ENCODE assay signal across 8 mouse cellular contexts in the genomic region with DNA sequence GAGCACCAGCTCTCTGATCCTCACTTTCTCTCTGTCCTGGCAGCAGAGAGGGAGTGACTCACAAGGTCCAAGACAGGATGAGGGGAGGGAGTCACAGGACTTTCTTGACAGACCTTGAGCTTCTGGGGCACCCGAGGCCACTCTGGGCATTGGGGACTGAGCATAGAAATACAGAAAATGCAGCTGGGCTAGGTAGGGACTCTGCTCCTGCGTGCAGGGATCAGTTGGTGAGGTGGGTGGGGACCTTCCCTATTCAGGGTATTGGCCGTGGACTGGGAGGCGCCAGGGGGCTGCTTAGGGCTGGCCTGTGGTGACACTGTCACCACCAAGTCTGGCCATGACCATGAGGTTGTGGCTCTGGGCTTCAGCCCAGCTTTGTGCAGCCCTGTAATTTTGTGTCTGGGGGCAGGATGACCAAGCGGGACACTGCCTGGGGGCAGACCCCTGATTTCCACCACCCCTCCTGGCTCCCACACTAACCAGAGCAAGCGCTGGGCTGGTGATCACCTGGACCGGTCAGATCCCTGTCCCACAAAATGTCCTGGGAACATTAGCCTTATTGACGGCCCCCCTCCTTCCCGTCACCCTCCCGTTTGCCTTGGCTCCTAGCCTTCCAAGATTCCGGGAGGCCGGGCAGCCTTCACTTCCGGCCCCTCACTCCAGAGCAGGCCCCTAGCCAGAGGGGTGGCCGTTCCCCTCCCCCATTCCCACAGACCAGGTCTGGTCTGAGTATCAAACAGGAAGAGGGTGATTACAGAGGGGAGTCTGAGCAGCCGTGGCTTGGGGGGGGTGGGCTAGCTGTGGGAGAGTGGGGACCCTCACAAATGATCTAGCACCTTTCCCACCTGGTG. TPM values are rescaled to one million over a fixed set of nuclear protein-coding genes. Genes with fewer than 3 reads are reported as not detected.
DNase-seq lines count a peak whose midpoint lies in the region; ATAC-seq and TF ChIP-seq lines count a peak whose summit lies in the region.

No protein-coding gene starts in this region.

- no peak for ATAC-seq in neural tube, embryonic 12.5 days (ENCODE audit: low FRiP score, low read depth)

- TF ChIP-seq POLR2A in myocyte (IDR thresholded peaks at IDR 0.05; ENCODE audit: insufficient read length, low read depth): no peak

- H3K27ac ChIP-seq in neural tube, embryonic 12.5 days: no peak overlapping the region
- peak overlapping the region; percentile 90 for H3K27ac ChIP-seq in limb, embryonic 10.5 days

- H3K79me2 ChIP-seq in myocyte (ENCODE audit: control insufficient read depth, insufficient read depth): no peaks in the 10 kb centered on the region

- H3ac ChIP-seq in myocyte (ENCODE audit: control insufficient read depth, insufficient read length): no peak overlapping the region

- peaks cover 66% of the 10 kb centered on the region for H3K4me1 ChIP-seq in neural tube, embryonic 12.5 days
- H3K4me1 ChIP-seq in limb, embryonic 10.5 days: peaks cover 94% of the 10 kb centered on the region

- no peaks in the 10 kb centered on the region for H3K36me3 ChIP-seq in neural tube, embryonic 12.5 days
- H3K36me3 ChIP-seq in limb, embryonic 10.5 days: peaks cover 12% of the 10 kb centered on the region
- no peaks in the 10 kb centered on the region for H3K36me3 ChIP-seq in myocyte (ENCODE audit: control insufficient read depth, insufficient read depth)

- no peaks in the 10 kb centered on the region for H3K9me3 ChIP-seq in neural tube, embryonic 12.5 days
- H3K9me3 ChIP-seq in limb, embryonic 10.5 days (replicated peaks): no peaks in the 10 kb centered on the region

- intact Hi-C loops in heart, postnatal 14 days (cut with DNase I): no loop called here

- DNase-seq in neural tube, embryonic 10.5 days (ENCODE audit: extremely low spot score, low spot score): no peak
- peak; percentile 63 for DNase-seq in heart, postnatal 14 days
- peak; percentile 75 for DNase-seq in limb, embryonic 10.5 days (ENCODE audit: low spot score)
- DNase-seq in gastrocnemius, adult 18-20 months (ENCODE audit: low spot score): no peak
- no peak for DNase-seq in layer of hippocampus, adult 9-11 months
- DNase-seq in right cerebral cortex, postnatal 4 days: no peak

- H3K4me2 ChIP-seq in neural tube, embryonic 12.5 days (replicated peaks): peak overlapping the region; percentile 18
- peak overlapping the region; percentile 55 for H3K4me2 ChIP-seq in myocyte (ENCODE audit: low read depth)

- WGBS in neural tube, embryonic 12.5 days: 43% methylated on average over 15 of the region's 15 CpGs
- WGBS in limb, embryonic 10.5 days: 18% methylated on average over 15 of the region's 15 CpGs

- no peak overlapping the region for H3K4me3 ChIP-seq in neural tube, embryonic 12.5 days
- peak overlapping the region; percentile 35 for H3K4me3 ChIP-seq in limb, embryonic 10.5 days
- no peak overlapping the region for H3K4me3 ChIP-seq in myocyte

- no peak overlapping the region for H3K9ac ChIP-seq in neural tube, embryonic 12.5 days

- H3K27me3 ChIP-seq in neural tube, embryonic 12.5 days (replicated peaks): 0 out of 2 replicates have a peak, but pooled peaks cover 4% of the 10 kb centered on the region
- H3K27me3 ChIP-seq in limb, embryonic 10.5 days (ENCODE audit: low read depth, poor library complexity, severe bottlenecking): 0 out of 2 replicates have a peak, but pooled peaks cover 4% of the 10 kb centered on the region
- peaks cover 5% of the 10 kb centered on the region for H3K27me3 ChIP-seq in myocyte (ENCODE audit: control insufficient read depth, insufficient read depth, insufficient read length)

TF ChIP-seq in myocyte, 11 proteins besides CTCF, POLR2A, EP300 and RAD21:
- TF ChIP-seq MYOG (IDR thresholded peaks at IDR 0.05; ENCODE audit: control insufficient read depth in 1 of 3, insufficient read depth in 1 of 3, insufficient read length in 2 of 3, low read depth in 2 of 3) (no peak), E2F4 (IDR thresholded peaks at IDR 0.05; ENCODE audit: insufficient read depth) (no peak), USF1 (IDR thresholded peaks at IDR 0.05; ENCODE audit: low read depth) (no peak), REST (IDR thresholded peaks at IDR 0.05; ENCODE audit: insufficient read depth, insufficient read length) (no peak), CEBPB (IDR thresholded peaks at IDR 0.05; ENCODE audit: insufficient read depth, poor library complexity, severe bottlenecking) (no peak), TCF3 (IDR thresholded peaks at IDR 0.05; ENCODE audit: insufficient read length, low read depth) (no peak)

RNA-seq across cellular contexts. Expression of a gene that starts 5.1 kb away (rescaled TPM):
- polyA plus RNA-seq in neural tube, embryonic 12.5 days (2016; fragmentation: Nextera tagmentation; extraction: Ambion mirVana): 49.4 and 54.2 TPM in 2 replicates
- total RNA-seq in heart, postnatal 14 days (2021): 10 to 100 TPM; 43.0 to 50.6 TPM
- polyA plus RNA-seq in limb, embryonic 10.5 days (2016; fragmentation: Nextera tagmentation; extraction: Ambion mirVana): 26.7 and 38.1 TPM in 2 replicates
- 15.8 TPM for polyA plus RNA-seq in myocyte (2012; fragmentation: generic; extraction: Trizol)
- total RNA-seq in gastrocnemius, adult 18-20 months (2021): 10 to 100 TPM; 10.3 to 10.4 TPM

Comparison
In these comparisons a context has a peak if more than half of its experiments do, and no peak if none do; other contexts are left out.
1. DNase-seq: peak in heart, postnatal 14 days (2 of 2) and limb, embryonic 10.5 days (single experiment); none in neural tube, embryonic 10.5 days (single experiment), gastrocnemius, adult 18-20 months (single experiment), layer of hippocampus, adult 9-11 months (single experiment) and right cerebral cortex, postnatal 4 days (single experiment).